In the genomic region with DNA sequence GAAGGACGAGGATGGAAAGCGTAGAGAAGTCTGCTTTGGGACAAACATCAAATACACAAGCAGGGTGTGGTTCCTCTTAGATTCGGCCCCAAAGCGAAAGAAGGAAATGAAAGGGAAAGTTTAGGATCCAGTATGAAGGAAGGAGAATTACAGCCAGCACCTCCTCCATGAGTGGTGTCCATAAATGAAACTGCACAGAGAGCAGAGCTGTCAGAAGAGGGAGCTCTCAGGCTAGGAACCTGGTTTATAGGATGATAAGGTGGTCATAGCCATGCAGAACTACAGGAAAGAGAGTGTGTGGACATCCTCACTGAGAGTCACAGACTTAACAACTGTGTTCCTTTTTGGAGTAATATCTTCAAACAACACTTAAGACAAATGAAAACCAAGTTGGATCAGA, we compare ENCODE assay signal across 9 mouse cellular contexts. TPM values are rescaled to one million over a fixed set of nuclear protein-coding genes. Genes with fewer than 3 reads are reported as not detected.
DNase-seq lines count a peak whose midpoint lies in the region; ATAC-seq lines count a peak whose summit lies in the region.
"Had no signal": no experiment of that assay in that cellular context is flagged by ENCODE, and none has a peak within 500 bp of the region (broad histone marks: within the 10 kb centered on the region; RNA-seq: fewer than 3 reads in every experiment).

No protein-coding gene starts in this region.

- no peak overlapping the region for H3K4me3 ChIP-seq in kidney, embryonic 14.5 days (ENCODE audit: low read length)
- H3K4me3 ChIP-seq: stomach, embryonic 15.5 days had no signal

- no peaks in the 10 kb centered on the region for H3K4me1 ChIP-seq in kidney, embryonic 14.5 days (ENCODE audit: control insufficient read depth, insufficient read depth, low read length)
- H3K4me1 ChIP-seq: stomach, embryonic 15.5 days had no signal

- no peak for ATAC-seq in kidney, embryonic 14.5 days (ENCODE audit: low FRiP score, low TSS enrichment)
- peak; percentile 88 for ATAC-seq in megakaryocyte progenitor cell, adult 5-6 weeks (replicated peaks; ENCODE audit: poor library complexity)

- WGBS in kidney, embryonic 14.5 days = 88% methylated on average over 4 of the region's 4 CpGs

- 0 out of 2 replicates have a peak, but pooled peaks cover 4% of the 10 kb centered on the region for H3K36me3 ChIP-seq in kidney, embryonic 14.5 days (ENCODE audit: control insufficient read depth, insufficient read depth, low read length)

- DNase-seq in kidney, adult 11 months = peak; percentile 46
- peak; percentile 54 for DNase-seq in MN1 (ENCODE audit: low spot score)
- peak; percentile 49 for DNase-seq in embryo, embryonic 11 days
- peak; percentile 60 to 73 for DNase-seq in kidney, postnatal 36 days
- DNase-seq in neural tube, embryonic 10.5 days (ENCODE audit: extremely low spot score, low spot score) = no peak
- DNase-seq in cerebellum, adult 9-11 months = no peak

- no peak overlapping the region for H3K27ac ChIP-seq in kidney, embryonic 14.5 days (ENCODE audit: low read depth, low read length)
- H3K27ac ChIP-seq: stomach, embryonic 15.5 days had no signal

- no peaks in the 10 kb centered on the region for H3K27me3 ChIP-seq in kidney, embryonic 14.5 days (ENCODE audit: control insufficient read depth, insufficient read depth, low read length)
- H3K27me3 ChIP-seq: stomach, embryonic 15.5 days had no signal

- H3K9me3 ChIP-seq in kidney, embryonic 14.5 days (ENCODE audit: control insufficient read depth, low read length) = no peaks in the 10 kb centered on the region
- H3K9me3 ChIP-seq: stomach, embryonic 15.5 days had no signal

- no peak overlapping the region for H3K4me2 ChIP-seq in kidney, embryonic 14.5 days (replicated peaks; ENCODE audit: low read depth, low read length)
- H3K4me2 ChIP-seq: stomach, embryonic 15.5 days had no signal

- H3K9ac ChIP-seq in kidney, embryonic 14.5 days (ENCODE audit: low read depth, low read length) = no peak overlapping the region
- H3K9ac ChIP-seq: stomach, embryonic 15.5 days had no signal

RNA-seq across cellular contexts. Expression of gene Nhlrc2, which starts 18.0 kb away (rescaled TPM):
- polyA plus RNA-seq in kidney, embryonic 14.5 days (2014; fragmentation: Nextera tagmentation; extraction: Ambion mirVana) = 11.8 and 17.8 TPM in 2 replicates
- total RNA-seq in megakaryocyte progenitor cell, adult 5-6 weeks (2015) = 11.1 and 11.9 TPM in 2 replicates
- 15.7 TPM in 2 replicates for total RNA-seq in megakaryocyte progenitor cell, adult 5-6 weeks (2017)

RNA-seq across cellular contexts. Expression of gene Dclre1a, which starts 18.0 kb away (rescaled TPM):
- 13.0 and 19.8 TPM in 2 replicates for polyA plus RNA-seq in kidney, embryonic 14.5 days (2014; fragmentation: Nextera tagmentation; extraction: Ambion mirVana)
- 31.1 and 37.3 TPM in 2 replicates for total RNA-seq in megakaryocyte progenitor cell, adult 5-6 weeks (2015)
- total RNA-seq in megakaryocyte progenitor cell, adult 5-6 weeks (2017) = 21.2 and 25.6 TPM in 2 replicates

Comparison
In these comparisons a context has a peak if more than half of its experiments do, and no peak if none do; other contexts are left out.
1. DNase-seq: peak in kidney, adult 11 months (single experiment), MN1 (single experiment), embryo, embryonic 11 days (single experiment) and kidney, postnatal 36 days (2 of 2); none in neural tube, embryonic 10.5 days (single experiment) and cerebellum, adult 9-11 months (single experiment).